Mouse (Mus musculus): ENCODE data around the gene Numbl.

DNA sequence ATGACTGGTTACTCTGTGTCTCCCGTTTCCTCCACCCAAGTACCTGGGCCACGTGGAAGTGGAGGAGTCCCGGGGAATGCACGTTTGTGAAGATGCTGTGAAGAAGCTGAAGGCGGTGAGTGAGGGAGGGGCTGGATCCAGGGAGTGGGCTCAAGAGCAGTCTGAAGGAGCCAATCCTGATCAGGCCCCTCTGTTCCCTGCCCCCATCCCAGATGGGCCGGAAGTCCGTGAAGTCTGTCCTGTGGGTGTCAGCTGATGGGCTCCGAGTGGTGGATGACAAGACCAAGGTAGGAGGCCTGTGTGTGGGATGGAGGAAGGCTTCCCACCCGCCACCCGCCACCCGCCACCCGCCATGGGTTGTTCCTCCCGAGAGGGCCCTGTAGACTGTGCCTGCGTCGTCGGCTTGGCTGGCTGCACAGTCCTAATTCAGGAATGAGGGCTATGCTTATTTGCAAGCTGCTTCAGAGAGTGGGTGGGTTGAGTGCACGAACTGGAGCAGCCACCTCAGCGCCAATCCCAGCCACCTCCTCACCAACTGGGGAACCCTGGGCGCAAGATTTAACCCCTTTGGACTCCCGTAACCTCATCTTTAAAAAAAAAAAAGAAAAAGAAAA, 8.4 kb downstream of the Numbl start:
- TF ChIP-seq USF1 (IDR thresholded peaks at IDR 0.05; ENCODE audit: low read depth) (no peak), MAX (IDR thresholded peaks at IDR 0.05) (no peak), CTCF (IDR thresholded peaks at IDR 0.05; ENCODE audit: control insufficient read depth, insufficient read depth, insufficient read length) (no peak), MYOG (IDR thresholded peaks at IDR 0.05; ENCODE audit: control insufficient read depth, extremely low read depth, insufficient read length) (no peak), FOSL1 (IDR thresholded peaks at IDR 0.05; ENCODE audit: insufficient read depth, low read length, poor library complexity, severe bottlenecking) (no peak), CEBPB (IDR thresholded peaks at IDR 0.05; ENCODE audit: low read depth) (no peak)
